ENCODE assay signal across 18 mouse cellular contexts in genomic region chr2:92728388-92728787, GRCm38 (mm10).
DNase-seq lines count a peak whose midpoint lies in the region; ATAC-seq lines count a peak whose summit lies in the region.
"Had no signal": no experiment of that assay in that cellular context is flagged by ENCODE, and none has a peak within 500 bp of the region (broad histone marks: within the 10 kb centered on the region; RNA-seq: fewer than 3 reads in every experiment).

No protein-coding gene starts in this region.

- WGBS in heart, embryonic 10.5 days = 73% methylated on average over 3 of the region's 3 CpGs
- WGBS in heart, embryonic 12.5 days = 75% methylated on average over 3 of the region's 3 CpGs

- H3K27ac ChIP-seq in heart, embryonic 10.5 days = peak overlapping the region; percentile 47; the same call in 1 of the 2 replicates
- no peak overlapping the region for H3K27ac ChIP-seq in heart, embryonic 12.5 days (ENCODE audit: poor library complexity, severe bottlenecking)
- H3K27ac ChIP-seq: macrophage; midbrain, embryonic 12.5 days had no signal

- no peaks in the 10 kb centered on the region for H3K27me3 ChIP-seq in heart, embryonic 10.5 days (ENCODE audit: insufficient read depth, poor library complexity, severe bottlenecking)
- H3K27me3 ChIP-seq in heart, embryonic 12.5 days (replicated peaks) = no peaks in the 10 kb centered on the region
- H3K27me3 ChIP-seq: midbrain, embryonic 12.5 days had no signal

- peaks cover 27% of the 10 kb centered on the region for H3K4me1 ChIP-seq in heart, embryonic 10.5 days
- peaks cover 18% of the 10 kb centered on the region for H3K4me1 ChIP-seq in heart, embryonic 12.5 days (replicated peaks)

- H3K9me3 ChIP-seq in heart, embryonic 10.5 days = no peaks in the 10 kb centered on the region
- H3K9me3 ChIP-seq in heart, embryonic 12.5 days (replicated peaks) = no peaks in the 10 kb centered on the region
- H3K9me3 ChIP-seq: midbrain, embryonic 12.5 days had no signal

- no peaks in the 10 kb centered on the region for H3K36me3 ChIP-seq in heart, embryonic 10.5 days
- H3K36me3 ChIP-seq in heart, embryonic 12.5 days = no peaks in the 10 kb centered on the region
- H3K36me3 ChIP-seq: midbrain, embryonic 12.5 days had no signal

- no peak overlapping the region for H3K9ac ChIP-seq in heart, embryonic 12.5 days
- H3K9ac ChIP-seq: midbrain, embryonic 12.5 days had no signal

- no peak for ATAC-seq in heart, embryonic 12.5 days (ENCODE audit: insufficient number of reproducible peaks, low FRiP score)
- ATAC-seq: activated CD4-positive, CD25-positive, alpha-beta regulatory T cell, adult 4 months; hindbrain, embryonic 16.5 days had no signal

- no peak overlapping the region for H3K4me3 ChIP-seq in heart, embryonic 10.5 days
- H3K4me3 ChIP-seq in heart, embryonic 12.5 days = no peak overlapping the region
- H3K4me3 ChIP-seq: midbrain, embryonic 12.5 days had no signal

- peak; percentile 49 for DNase-seq in adrenal gland, adult 2 months
- no peak for DNase-seq in adrenal gland, postnatal 4 days (ENCODE audit: low spot score in 2 of 2)
- no peak for DNase-seq in heart, embryonic 10.5 days (ENCODE audit: low spot score)
- peak; percentile 23 for DNase-seq in cerebellum, adult 11 months
- peak; percentile 49 to 62 for DNase-seq in cerebellum, postnatal 25 days
- no peak for DNase-seq in urinary bladder, postnatal 25 days (ENCODE audit: low spot score)
- DNase-seq in testis, postnatal 14 days (ENCODE audit: low spot score) = no peak
- DNase-seq: heart, postnatal 14 days; kidney, adult 18-20 months; kidney, postnatal 36 days; liver; right cerebral cortex, postnatal 14 days; thymus, postnatal 4 days had no signal

- H3K4me2 ChIP-seq in heart, embryonic 12.5 days = no peak overlapping the region
- H3K4me2 ChIP-seq: midbrain, embryonic 12.5 days had no signal

Comparison
In these comparisons a context has a peak if more than half of its experiments do, and no peak if none do; other contexts are left out.
1. DNase-seq: peak in adrenal gland, adult 2 months (single experiment), cerebellum, adult 11 months (single experiment) and cerebellum, postnatal 25 days (2 of 2); none in adrenal gland, postnatal 4 days (0 of 2), heart, embryonic 10.5 days (single experiment), urinary bladder, postnatal 25 days (single experiment) and testis, postnatal 14 days (single experiment).